Mouse (Mus musculus): ENCODE data around the gene Lcor.

DNA sequence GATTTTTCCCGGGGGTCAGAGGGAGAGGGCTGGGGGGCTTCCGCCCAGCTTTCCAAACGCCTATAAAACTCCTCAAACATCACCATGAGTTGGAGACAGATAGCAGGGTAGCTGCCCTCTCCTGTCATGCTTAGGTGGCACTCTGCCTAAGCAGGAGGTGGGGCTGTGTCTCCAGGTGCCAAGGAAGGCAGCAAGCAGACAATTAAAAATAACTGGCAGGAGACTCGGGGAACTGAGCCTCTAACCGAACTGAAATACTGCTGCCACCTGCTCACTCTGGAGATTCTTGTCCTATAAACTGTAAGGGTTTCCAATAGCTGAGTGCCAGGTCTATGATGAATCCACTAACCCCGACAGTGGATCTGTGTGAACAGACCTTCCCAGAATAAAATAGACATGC is 129.2 kb downstream of the Lcor start:
- TF ChIP-seq MAFK (IDR thresholded peaks at IDR 0.05; ENCODE audit: insufficient read depth, low read depth, low read length) (no peak), HCFC1 (IDR thresholded peaks at IDR 0.05; ENCODE audit: borderline replicate concordance, insufficient read depth, low read length) (no peak)
